Mouse (Mus musculus): ENCODE results near the gene Dctn5. TPM values are rescaled to one million over a fixed set of nuclear protein-coding genes. Genes with fewer than 3 reads are reported as not detected.

Dctn5 gene
- polyA plus RNA-seq, 1 experiment from 2014 or later: 116 TPM

- 17% methylated on average over 15 of the region's 17 CpGs for WGBS
- H3K4me3 ChIP-seq (ENCODE audit: low read length): no peak within 1 kb of the TSS
- H3K4me1 ChIP-seq (replicated peaks; ENCODE audit: control insufficient read depth, insufficient read depth, low read length): no peaks in the 10 kb centered on the region
- no peak for ATAC-seq (ENCODE audit: low read depth)
- no peak within 1 kb of the TSS for H3K9ac ChIP-seq (ENCODE audit: low read length)
- H3K4me2 ChIP-seq (ENCODE audit: low read depth, low read length): no peak within 1 kb of the TSS
- H3K27me3 ChIP-seq (ENCODE audit: control insufficient read depth, insufficient read depth, low read depth, low read length): no peaks in the 10 kb centered on the region
- no peaks in the 10 kb centered on the region for H3K36me3 ChIP-seq (ENCODE audit: control insufficient read depth, insufficient read depth, low read length)
- no peak within 1 kb of the TSS for H3K27ac ChIP-seq (ENCODE audit: low read length)
- H3K9me3 ChIP-seq (ENCODE audit: control insufficient read depth, low read length): no peaks in the 10 kb centered on the region
Observed at GRCm38 (mm10) chr7:122186043-122186442, 53.2 kb downstream of the Dctn5 start, which contains the start of gene Ern2. Gene Ern2, minus strand, starts transcription at chr7:122186207.

GRCm38 (mm10) chr7:122189484-122189883, 56.6 kb downstream of the Dctn5 start:
- no peaks in the 10 kb centered on the region for H3K36me3 ChIP-seq (ENCODE audit: control insufficient read depth, insufficient read depth, low read length)
- no peak overlapping the region for H3K27ac ChIP-seq (ENCODE audit: low read length)
- H3K4me3 ChIP-seq (ENCODE audit: low read length): no peak overlapping the region
- no peaks in the 10 kb centered on the region for H3K27me3 ChIP-seq (ENCODE audit: control insufficient read depth, insufficient read depth, low read depth, low read length)
- ATAC-seq (ENCODE audit: low read depth): no peak
- H3K4me2 ChIP-seq (ENCODE audit: low read depth, low read length): no peak overlapping the region
- H3K9ac ChIP-seq (ENCODE audit: low read length): no peak overlapping the region
- no peaks in the 10 kb centered on the region for H3K4me1 ChIP-seq (replicated peaks; ENCODE audit: control insufficient read depth, insufficient read depth, low read length)
- 25% methylated on average over 7 of the region's 7 CpGs for WGBS
- H3K9me3 ChIP-seq (ENCODE audit: control insufficient read depth, low read length): no peaks in the 10 kb centered on the region

GRCm38 (mm10) chr7:122191097-122191496, 58.3 kb downstream of the Dctn5 start:
- H3K9me3 ChIP-seq (ENCODE audit: control insufficient read depth, low read length): no peaks in the 10 kb centered on the region
- WGBS: 58% methylated on average over 10 of the region's 10 CpGs
- no peaks in the 10 kb centered on the region for H3K36me3 ChIP-seq (ENCODE audit: control insufficient read depth, insufficient read depth, low read length)
- no peak overlapping the region for H3K4me3 ChIP-seq (ENCODE audit: low read length)
- H3K4me1 ChIP-seq (replicated peaks; ENCODE audit: control insufficient read depth, insufficient read depth, low read length): no peaks in the 10 kb centered on the region
- no peak overlapping the region for H3K4me2 ChIP-seq (ENCODE audit: low read depth, low read length)
- H3K27ac ChIP-seq (ENCODE audit: low read length): no peak overlapping the region
- ATAC-seq (ENCODE audit: low read depth): no peak
- no peaks in the 10 kb centered on the region for H3K27me3 ChIP-seq (ENCODE audit: control insufficient read depth, insufficient read depth, low read depth, low read length)
- no peak overlapping the region for H3K9ac ChIP-seq (ENCODE audit: low read length)

- no peak for ATAC-seq (ENCODE audit: low read depth)
- no peak overlapping the region for H3K4me2 ChIP-seq (ENCODE audit: low read depth, low read length)
- no peaks in the 10 kb centered on the region for H3K9me3 ChIP-seq (ENCODE audit: control insufficient read depth, low read length)
- H3K9ac ChIP-seq (ENCODE audit: low read length): no peak overlapping the region
- H3K27ac ChIP-seq (ENCODE audit: low read length): no peak overlapping the region
- no peaks in the 10 kb centered on the region for H3K36me3 ChIP-seq (ENCODE audit: control insufficient read depth, insufficient read depth, low read length)
- H3K4me3 ChIP-seq (ENCODE audit: low read length): no peak overlapping the region
- H3K4me1 ChIP-seq (replicated peaks; ENCODE audit: control insufficient read depth, insufficient read depth, low read length): no peaks in the 10 kb centered on the region
- no peaks in the 10 kb centered on the region for H3K27me3 ChIP-seq (ENCODE audit: control insufficient read depth, insufficient read depth, low read depth, low read length)
Observed at GRCm38 (mm10) chr7:122193919-122194318, 61.1 kb downstream of the Dctn5 start.

GRCm38 (mm10) chr7:122196771-122197170, 63.9 kb downstream of the Dctn5 start:
- no peaks in the 10 kb centered on the region for H3K36me3 ChIP-seq (ENCODE audit: control insufficient read depth, insufficient read depth, low read length)
- WGBS: 72% methylated on average over 9 of the region's 9 CpGs
- ATAC-seq (ENCODE audit: low read depth): no peak
- H3K27me3 ChIP-seq (ENCODE audit: control insufficient read depth, insufficient read depth, low read depth, low read length): no peaks in the 10 kb centered on the region
- no peak overlapping the region for H3K4me3 ChIP-seq (ENCODE audit: low read length)
- no peak overlapping the region for H3K27ac ChIP-seq (ENCODE audit: low read length)
- no peak overlapping the region for H3K9ac ChIP-seq (ENCODE audit: low read length)
- no peaks in the 10 kb centered on the region for H3K9me3 ChIP-seq (ENCODE audit: control insufficient read depth, low read length)
- H3K4me2 ChIP-seq (ENCODE audit: low read depth, low read length): no peak overlapping the region
- H3K4me1 ChIP-seq (replicated peaks; ENCODE audit: control insufficient read depth, insufficient read depth, low read length): no peaks in the 10 kb centered on the region

- no peak for ATAC-seq (ENCODE audit: low read depth)
- Histone ChIP-seq H3K27ac (ENCODE audit: low read length) (no peak overlapping the region), H3K4me2 (ENCODE audit: low read depth, low read length) (no peak overlapping the region), H3K36me3 (ENCODE audit: control insufficient read depth, insufficient read depth, low read length) (no peaks in the 10 kb centered on the region), H3K4me1 (replicated peaks; ENCODE audit: control insufficient read depth, insufficient read depth, low read length) (no peaks in the 10 kb centered on the region), H3K4me3 (ENCODE audit: low read length) (no peak overlapping the region), H3K9me3 (ENCODE audit: control insufficient read depth, low read length) (no peaks in the 10 kb centered on the region), H3K27me3 (ENCODE audit: control insufficient read depth, insufficient read depth, low read depth, low read length) (no peaks in the 10 kb centered on the region), H3K9ac (ENCODE audit: low read length) (no peak overlapping the region)
- WGBS: 29% methylated on average over 4 of the region's 4 CpGs
Observed at GRCm38 (mm10) chr7:122197306-122197705, 64.5 kb downstream of the Dctn5 start.

Other genes with a start within 250 kb of the Dctn5 start
- 26.1 and 30.7 TPM in 2 replicates for gene Cog7, start 151.3 kb upstream of the Dctn5 start, polyA plus RNA-seq (2015; fragmentation: Nextera tagmentation; extraction: Ambion mirVana)
- gene Gga2, start 111.8 kb upstream of the Dctn5 start, polyA plus RNA-seq (2015; fragmentation: Nextera tagmentation; extraction: Ambion mirVana): 65.7 and 67.3 TPM in 2 replicates
- 43.5 and 44.4 TPM in 2 replicates for gene Ubfd1, start 65.9 kb upstream of the Dctn5 start, polyA plus RNA-seq (2015; fragmentation: Nextera tagmentation; extraction: Ambion mirVana)
- gene Ears2, start 65.8 kb upstream of the Dctn5 start, polyA plus RNA-seq (2015; fragmentation: Nextera tagmentation; extraction: Ambion mirVana): 12.2 and 12.8 TPM in 2 replicates
- gene Ndufab1, start 31.2 kb upstream of the Dctn5 start, polyA plus RNA-seq (2015; fragmentation: Nextera tagmentation; extraction: Ambion mirVana): 564 and 584 TPM in 2 replicates
- gene Palb2, start 56 bp upstream of the Dctn5 start, polyA plus RNA-seq (2015; fragmentation: Nextera tagmentation; extraction: Ambion mirVana): 15.0 and 18.4 TPM in 2 replicates
- 136 and 146 TPM in 2 replicates for gene Plk1, start 26.4 kb downstream of the Dctn5 start, polyA plus RNA-seq (2015; fragmentation: Nextera tagmentation; extraction: Ambion mirVana)
- 0.34 and 1.2 TPM in 2 replicates for gene Ern2, start 53.2 kb downstream of the Dctn5 start, polyA plus RNA-seq (2015; fragmentation: Nextera tagmentation; extraction: Ambion mirVana)
- gene Chp2, start 86.5 kb downstream of the Dctn5 start, polyA plus RNA-seq (2015; fragmentation: Nextera tagmentation; extraction: Ambion mirVana): 1.2 and 1.9 TPM in 2 replicates
- gene Prkcb, start 155.7 kb downstream of the Dctn5 start, polyA plus RNA-seq (2015; fragmentation: Nextera tagmentation; extraction: Ambion mirVana): 4.1 and 5.2 TPM in 2 replicates